Mouse (Mus musculus): ENCODE measurements around the gene Izumo1r. TPM values are rescaled to one million over a fixed set of nuclear protein-coding genes. Genes with fewer than 3 reads are reported as not detected.

Izumo1r gene
- total RNA-seq, 2 experiments from 2014 or later, result not detected

Other genes starting within 250 kb of the Izumo1r start
- gene Piwil4, start 163.2 kb downstream of the Izumo1r start, total RNA-seq (2021), result not detected
- gene Fut4, start 151.6 kb downstream of the Izumo1r start, total RNA-seq (2021), result under 1 TPM; 0.50 to 0.60 TPM
- not detected for gene 1700012B09Rik, start 132.9 kb downstream of the Izumo1r start, total RNA-seq (2021)
- gene Mre11a, start 119.3 kb downstream of the Izumo1r start, total RNA-seq (2021), result 10 to 100 TPM in 1 of 2 experiments, 1 to 10 TPM in 1; 8.4 to 14.2 TPM
- gene Ankrd49, start 119.1 kb downstream of the Izumo1r start, total RNA-seq (2021), result 1 to 10 TPM; 7.0 to 8.4 TPM
- not detected for gene Gpr83, start 43.7 kb downstream of the Izumo1r start, total RNA-seq (2021)
- 1 to 10 TPM; 4.7 to 7.1 TPM for gene Panx1, start 141.5 kb upstream of the Izumo1r start, total RNA-seq (2021)
- under 1 TPM; 0.08 to 0.16 TPM for gene Hephl1, start 208.2 kb upstream of the Izumo1r start, total RNA-seq (2021)

All from heart, postnatal 36 days (tissue).